Mouse (Mus musculus): ENCODE measurements around the gene Bri3.

Gene Bri3

GRCm38 (mm10) chr5:144234714-144235113 is 9.5 kb upstream of the Bri3 start:
- no peak for DNase-seq (ENCODE audit: low spot score)

DNA sequence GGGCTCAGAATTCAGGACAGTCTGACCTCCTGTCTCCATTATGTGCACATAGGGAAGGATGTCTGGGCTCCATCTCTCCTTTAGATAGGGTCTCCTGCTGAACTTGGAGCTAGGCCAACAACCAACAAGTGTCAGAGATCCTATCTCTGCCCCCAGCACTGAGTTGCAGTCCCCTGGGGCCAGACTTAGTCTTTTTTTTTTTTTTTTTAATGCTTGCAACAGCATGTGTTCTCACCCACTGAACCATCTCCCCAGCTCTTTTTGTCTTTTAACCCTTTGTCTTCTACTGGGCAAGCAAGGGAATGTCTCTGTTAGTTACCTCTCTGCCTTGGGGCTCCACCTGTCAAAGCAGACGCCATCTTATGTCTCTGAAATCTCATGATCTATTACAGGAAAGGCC is 5.3 kb upstream of the Bri3 start:
- no peak for DNase-seq (ENCODE audit: low spot score)

DNA sequence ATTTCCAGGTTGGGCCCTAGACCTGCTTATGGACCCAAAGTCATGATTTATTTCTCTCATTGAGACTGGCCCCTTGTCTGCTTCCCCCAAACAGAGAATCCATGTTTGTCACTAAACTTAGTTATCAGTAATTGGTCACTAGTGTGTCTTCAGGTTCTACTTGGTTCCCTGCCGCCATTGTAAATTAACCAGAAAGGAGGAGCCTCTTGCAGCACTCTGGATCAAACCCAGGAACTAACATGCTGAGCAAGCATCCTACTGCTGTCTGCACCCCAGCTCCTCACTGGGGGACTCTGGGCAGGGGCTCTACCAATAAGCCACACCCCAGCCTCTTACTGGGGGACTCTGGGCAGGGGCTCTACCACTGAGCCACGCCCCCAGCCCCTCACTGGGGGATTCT is 1.4 kb downstream of the Bri3 start:
- no peak for DNase-seq (ENCODE audit: low spot score)

- DNase-seq (ENCODE audit: low spot score) = peak; percentile 65
These were observed 2.4 kb downstream of the Bri3 start for GRCm38 (mm10) chr5:144246669-144247068.

GRCm38 (mm10) chr5:144247307-144247706 is 3.1 kb downstream of the Bri3 start:
- no peak for DNase-seq (ENCODE audit: low spot score)

DNA sequence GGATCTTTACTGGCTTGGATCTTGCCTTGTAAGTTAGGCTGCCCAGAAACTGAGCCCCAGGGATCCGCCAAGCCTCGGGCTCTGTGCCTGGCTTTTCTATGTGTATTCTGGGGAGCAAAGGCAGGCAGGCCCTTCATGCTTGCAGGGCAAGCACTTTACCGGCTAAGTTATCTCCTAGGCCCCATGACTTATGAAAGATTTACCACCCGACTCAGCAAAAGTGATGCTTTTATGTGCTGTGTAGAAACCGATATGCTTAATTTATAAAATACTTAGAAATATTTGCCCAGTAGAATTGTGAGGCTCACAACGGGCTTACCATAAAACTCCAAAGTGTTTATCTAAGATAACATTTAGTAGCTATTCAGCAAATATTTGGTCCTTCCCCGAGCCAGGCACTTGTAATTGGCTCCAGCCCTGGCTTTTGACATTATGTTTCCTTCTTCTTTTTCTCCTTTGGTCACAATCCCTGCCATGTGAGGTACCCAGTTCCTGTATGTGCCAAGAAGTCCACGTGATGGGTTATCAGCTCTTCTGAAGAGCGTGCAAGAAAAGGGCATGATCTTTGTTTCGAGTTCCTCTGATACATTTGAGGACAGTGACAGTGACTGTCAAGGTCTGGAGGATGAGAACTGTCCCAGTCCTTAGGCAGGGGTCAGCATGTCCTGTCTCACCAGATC is 3.8 kb downstream of the Bri3 start:
- DNase-seq (ENCODE audit: low spot score) = no peak

DNA sequence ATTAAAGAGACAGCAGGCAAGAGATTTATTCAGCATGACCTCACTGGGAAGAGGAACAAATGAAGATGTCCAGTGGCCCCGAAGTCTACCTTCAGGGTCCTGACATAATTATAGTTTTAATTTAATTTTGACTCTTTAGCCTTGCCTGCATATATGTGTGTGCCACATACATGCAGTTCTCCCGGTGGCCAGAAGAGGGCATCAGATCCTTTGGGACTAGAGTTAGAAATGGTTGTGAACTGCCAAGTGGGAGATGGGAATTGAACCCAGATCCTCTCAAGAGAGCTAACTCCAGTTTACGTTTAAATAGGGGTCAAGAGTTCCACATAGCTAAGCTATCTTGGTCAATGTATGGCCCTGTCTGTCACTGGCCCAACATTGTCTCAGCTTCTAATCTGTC is 5.6 kb downstream of the Bri3 start:
- DNase-seq (ENCODE audit: low spot score) = no peak

DNA sequence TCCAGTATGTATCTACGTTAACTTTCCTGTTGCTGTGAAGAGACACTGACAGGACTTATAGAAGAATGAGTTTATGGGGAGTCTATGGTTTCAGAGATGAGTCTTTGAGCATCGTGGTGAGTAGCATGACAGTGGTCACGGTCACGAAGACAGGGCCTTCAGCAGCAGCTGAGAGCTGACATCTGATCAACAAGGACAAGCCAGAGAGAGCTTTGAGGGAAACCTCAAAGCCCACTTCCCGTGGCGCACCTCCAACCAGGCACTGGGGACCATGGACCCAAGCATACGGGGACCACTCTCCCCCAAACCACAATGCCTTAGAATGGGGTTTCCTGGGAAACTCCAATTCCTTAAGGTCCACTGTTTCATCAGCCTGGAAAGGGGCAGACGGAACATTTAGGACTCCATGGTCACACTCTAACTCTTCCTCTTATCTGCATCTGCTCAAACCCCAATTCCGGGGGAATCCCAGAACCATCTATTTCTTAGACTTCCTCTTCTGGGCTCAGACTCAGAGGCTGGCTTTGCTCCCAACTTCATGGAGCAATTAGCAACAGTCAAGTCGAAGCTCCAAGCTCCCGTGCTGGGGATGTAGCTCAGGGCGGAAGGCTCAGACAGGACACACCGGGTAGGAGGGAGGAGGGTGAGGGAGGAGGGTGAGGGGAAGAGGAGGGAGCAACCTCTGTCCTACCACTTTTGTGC is 7.8 kb downstream of the Bri3 start:
- DNase-seq (ENCODE audit: low spot score) = no peak

GRCm38 (mm10) chr5:144253212-144253611 is 9.0 kb downstream of the Bri3 start:
- DNase-seq (ENCODE audit: low spot score) = no peak

- DNase-seq (ENCODE audit: low spot score) = peak; percentile 76
These were observed 10.0 kb downstream of the Bri3 start for GRCm38 (mm10) chr5:144254122-144254810.

DNA sequence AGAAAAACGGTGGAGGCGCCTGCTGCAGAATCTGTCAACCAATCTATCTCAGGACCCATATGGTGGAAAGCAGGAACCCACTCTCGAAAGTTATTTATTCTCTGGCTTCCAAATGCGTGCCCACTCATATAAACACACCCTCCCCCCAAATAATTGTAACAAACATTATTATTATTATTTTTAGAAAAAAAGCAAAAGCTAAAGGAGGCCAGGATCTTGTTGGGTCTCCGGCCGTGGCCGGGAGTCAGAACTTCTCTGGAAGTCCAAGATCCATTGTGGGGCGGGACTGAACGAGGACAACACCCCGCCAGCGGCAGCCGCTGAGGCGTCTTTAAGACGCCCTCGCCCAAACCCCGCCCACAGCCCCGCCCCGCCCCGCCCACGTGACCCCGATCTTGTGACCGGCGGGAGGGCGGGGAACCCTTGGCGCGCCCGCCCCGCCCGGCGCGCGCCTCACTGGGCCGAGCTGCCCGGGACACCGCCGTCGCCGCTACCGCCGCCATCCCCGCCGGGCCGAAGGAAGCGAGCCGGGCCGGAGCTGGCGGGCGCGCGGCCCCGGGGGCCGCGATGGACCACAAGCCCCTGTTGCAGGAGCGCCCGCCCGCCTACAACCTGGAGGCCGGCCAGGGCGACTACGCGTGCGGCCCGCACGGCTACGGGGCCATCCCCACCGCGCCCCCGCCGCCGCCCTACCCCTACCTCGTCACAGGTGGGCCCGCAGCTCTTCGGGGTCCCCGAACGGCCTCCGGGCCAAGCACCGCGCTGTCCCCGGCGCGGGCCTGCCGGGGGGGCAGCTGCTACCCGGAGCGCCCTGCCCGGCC is 10.8 kb downstream of the Bri3 start:
- DNase-seq (ENCODE audit: low spot score) = peak; percentile 90

DNA sequence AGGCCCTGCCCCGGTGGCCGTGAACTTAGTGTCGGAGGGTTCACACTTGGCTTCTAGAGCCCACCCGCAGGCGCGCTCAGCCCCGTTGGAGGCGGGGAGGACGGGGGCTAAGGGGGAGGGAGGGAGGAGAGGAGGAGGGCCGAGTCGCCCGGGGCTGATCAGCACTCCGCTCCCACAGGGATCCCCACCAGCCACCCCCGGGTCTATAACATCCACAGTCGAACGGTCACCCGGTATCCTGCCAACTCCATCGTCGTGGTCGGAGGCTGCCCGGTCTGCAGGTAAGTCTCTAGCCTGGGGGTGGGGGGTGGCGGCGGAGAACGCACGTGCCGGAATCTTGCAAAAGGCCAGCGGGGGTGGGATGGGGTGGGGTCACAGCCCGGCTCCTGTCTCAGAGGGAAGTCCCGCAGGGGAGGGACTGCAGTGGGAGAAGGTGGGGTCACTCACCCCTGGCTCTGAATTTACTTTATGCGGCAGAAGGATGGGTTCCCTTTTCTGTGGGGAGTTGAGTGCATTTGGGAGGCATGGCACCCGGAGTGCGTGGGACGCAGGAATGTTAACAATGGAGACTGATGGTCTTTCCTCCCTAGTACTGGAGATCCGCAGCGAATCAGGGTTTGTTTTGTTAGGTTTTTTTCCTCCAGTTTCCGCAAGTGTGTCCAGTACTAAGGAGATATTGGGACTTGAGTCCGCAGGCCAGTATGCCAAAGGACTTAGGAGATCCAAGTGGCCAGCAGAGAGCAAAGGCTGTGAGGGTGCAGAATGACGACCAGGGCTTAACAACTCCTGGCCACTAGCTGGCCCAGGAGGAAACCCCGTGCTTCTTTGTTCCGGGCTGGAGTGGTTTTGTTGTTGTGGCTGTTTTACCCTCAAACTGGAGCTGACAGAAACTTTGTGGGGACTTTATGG is 11.6 kb downstream of the Bri3 start:
- peak; percentile 78 for DNase-seq (ENCODE audit: low spot score)

DNA sequence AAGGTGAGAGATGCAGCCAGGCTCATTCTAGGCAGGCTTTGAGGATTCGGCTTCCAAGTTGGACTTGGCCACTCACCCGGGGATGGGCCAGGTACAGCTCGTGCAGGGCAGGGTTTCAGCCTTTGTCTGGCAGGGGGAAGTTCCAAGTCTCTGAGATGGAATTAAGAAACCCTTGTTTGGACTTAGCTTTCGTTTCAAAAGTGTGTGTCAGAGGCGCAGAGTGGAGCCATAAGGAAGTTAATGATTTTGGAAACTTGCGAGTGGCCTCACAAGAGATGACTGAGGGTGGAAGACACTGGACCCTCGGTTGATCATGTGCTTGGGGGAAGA is 12.3 kb downstream of the Bri3 start:
- no peak for DNase-seq (ENCODE audit: low spot score)

- no peak for DNase-seq (ENCODE audit: low spot score)
These were observed 12.7 kb downstream of the Bri3 start for GRCm38 (mm10) chr5:144256888-144257287.

DNA sequence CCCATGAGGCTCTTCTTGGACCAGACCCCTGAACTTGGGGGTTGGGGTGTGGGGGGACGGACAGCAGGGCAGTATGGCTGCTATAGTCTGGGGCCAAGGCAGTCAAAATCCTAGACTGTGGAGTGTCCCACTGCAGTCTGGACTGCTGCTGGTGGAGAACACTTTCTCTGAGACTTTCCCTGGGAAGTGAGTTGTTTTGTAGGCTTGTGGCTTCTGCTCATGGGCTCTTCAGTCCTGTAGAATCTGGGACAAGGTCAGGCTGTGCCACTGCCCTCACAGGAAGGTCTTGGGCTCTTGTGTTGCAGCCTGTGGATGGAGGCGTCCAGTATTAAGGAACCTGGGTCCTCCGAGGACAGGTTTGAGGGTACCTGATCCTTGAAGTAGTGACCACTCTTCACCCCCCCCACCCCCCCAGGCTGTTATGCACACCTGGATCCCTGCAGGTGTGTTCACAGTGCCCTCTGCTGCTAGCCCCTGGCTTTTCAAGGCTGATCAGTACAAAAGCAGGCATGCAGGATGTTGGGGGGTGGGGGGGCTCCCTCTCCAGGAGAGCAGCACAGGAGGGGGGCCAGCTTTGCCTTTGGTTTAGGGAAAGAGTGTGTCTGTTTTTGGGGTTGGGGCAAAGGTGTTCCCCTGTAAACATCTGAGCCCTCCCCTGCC is 13.3 kb downstream of the Bri3 start:
- DNase-seq (ENCODE audit: low spot score) = no peak

GRCm38 (mm10) chr5:144258131-144258611 is 13.9 kb downstream of the Bri3 start:
- DNase-seq (ENCODE audit: low spot score) = no peak

DNA sequence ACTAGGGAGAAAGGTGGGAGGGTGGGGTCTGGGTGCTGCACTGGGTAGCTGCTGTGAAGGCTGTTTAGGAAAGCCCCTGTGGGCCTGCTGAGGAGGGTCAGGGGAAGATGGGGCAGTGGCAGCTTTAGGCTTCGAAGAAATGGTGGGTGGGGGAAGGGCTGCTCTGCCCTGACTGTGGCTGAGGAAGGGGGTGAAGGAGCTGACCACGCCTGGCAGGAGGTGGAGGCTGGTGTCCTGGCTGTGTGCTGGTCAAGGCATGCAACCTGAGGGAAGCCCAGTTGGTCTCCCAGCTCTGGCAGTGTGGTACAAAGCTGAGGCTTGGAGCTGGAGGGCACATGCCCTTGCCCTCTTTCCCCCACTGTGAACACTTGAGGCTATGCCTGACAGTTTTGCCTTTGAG is 14.4 kb downstream of the Bri3 start:
- DNase-seq (ENCODE audit: low spot score) = no peak

DNA sequence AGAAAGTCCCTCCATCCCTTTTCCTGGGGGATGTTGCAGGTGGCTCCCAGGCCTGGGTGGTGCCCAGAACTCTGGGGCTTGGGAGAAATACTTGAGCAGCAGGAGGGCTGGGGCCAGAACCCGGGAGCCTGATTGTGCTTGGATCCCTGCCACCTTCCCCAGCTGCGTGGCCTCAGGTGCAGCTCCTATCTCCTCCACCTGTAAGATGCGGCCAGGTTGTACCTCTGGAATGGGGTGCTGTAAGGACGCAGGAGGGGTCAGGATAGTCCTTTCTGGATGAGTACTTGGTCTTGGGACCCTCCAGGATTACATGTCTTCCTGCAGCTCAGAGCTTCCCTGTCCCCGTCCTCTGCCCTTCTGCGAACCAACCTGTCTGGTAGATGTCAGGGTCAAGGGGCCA is 15.0 kb downstream of the Bri3 start:
- DNase-seq (ENCODE audit: low spot score) = no peak

DNA sequence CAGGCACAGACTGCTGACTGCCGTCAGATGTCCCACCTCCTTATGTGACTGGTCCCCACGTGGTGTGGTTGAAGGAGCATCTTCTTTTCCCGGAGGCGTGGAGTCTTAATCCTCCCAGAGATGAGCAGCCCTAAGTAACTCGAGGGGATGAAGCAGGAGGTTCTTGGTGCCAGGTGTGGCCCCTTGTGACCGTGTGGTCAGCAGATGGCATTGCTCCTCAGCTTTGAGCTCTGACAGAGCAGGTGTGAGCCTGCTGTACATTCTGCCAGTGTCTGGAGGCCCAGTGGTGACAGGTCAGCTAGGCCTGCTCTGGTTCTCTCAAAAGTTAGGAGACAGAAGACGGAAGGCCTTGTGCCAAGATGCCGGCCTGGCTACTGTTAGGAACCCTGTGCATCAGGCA is 16.2 kb downstream of the Bri3 start:
- no peak for DNase-seq (ENCODE audit: low spot score)

- no peak for DNase-seq (ENCODE audit: low spot score)
These were observed 17.1 kb downstream of the Bri3 start for GRCm38 (mm10) chr5:144261309-144261708.

GRCm38 (mm10) chr5:144261829-144262228 is 17.6 kb downstream of the Bri3 start:
- no peak for DNase-seq (ENCODE audit: low spot score)

Data from testis, postnatal 10 days (tissue).